Mouse (Mus musculus) lung, adult 2 months (tissue): ENCODE measurements at regions not wholly inside any gene's neighbourhood (a gene's known extent, or its start where the extent isn't known, plus 50 kb on each side); places are given as distances from the start of the nearest gene placed in this dataset.

Source experiments
- CTCF ChIP-seq: fragments of 200-500 bp; IDR thresholded peaks from 2 replicates; pipeline ENCODE4 v1.5.1; 2011; ENCODE audit warnings: mild to moderate bottlenecking, low read length, control low read depth; ENCODE audit not compliant: insufficient read depth
- POLR2A ChIP-seq: fragments of 200-500 bp; IDR thresholded peaks from 2 replicates; pipeline ENCODE4 v1.6.1; 2011; ENCODE audit warnings: low read depth, mild to moderate bottlenecking, control low read depth, low read length, borderline replicate concordance; ENCODE audit errors: extremely low read depth

DNA sequence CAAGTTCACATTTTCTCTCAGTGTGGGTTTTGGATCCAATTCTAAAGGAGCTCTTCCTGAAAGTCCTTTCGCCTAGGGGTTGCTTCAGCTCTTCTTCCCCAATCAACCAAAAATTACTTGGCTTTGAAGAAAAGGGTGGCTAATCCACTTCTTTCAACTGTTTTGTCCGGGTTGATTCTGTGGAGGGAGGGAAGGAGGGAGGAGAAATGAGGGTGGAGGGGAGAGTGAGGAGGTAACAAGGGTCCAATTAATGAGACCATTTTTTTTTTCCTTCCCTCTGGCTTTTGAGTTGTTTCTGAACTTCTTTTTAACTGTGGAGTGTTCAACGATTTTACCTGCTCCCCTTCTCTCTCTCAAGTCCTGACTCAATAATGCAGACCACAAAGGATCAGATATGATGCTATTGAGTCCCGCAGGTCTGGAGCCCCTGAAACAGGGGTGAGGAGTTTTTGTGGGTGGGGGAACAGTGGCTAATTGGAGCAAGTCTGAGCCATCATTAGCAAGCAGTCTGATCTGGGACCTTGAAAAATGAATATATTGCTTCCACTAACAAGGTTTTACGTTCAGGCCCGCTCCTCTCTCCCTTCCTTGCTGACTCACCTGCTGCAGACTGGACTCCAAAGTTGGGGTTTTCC, 61.0 kb upstream of the Nepro start:
- TF ChIP-seq POLR2A (no peak), CTCF (no peak)
